Mouse (Mus musculus): ENCODE measurements at regions not wholly inside any gene's neighbourhood (a gene's known extent, or its start where the extent isn't known, plus 50 kb on each side); places are given as distances from the start of the nearest gene placed in this dataset.

DNA sequence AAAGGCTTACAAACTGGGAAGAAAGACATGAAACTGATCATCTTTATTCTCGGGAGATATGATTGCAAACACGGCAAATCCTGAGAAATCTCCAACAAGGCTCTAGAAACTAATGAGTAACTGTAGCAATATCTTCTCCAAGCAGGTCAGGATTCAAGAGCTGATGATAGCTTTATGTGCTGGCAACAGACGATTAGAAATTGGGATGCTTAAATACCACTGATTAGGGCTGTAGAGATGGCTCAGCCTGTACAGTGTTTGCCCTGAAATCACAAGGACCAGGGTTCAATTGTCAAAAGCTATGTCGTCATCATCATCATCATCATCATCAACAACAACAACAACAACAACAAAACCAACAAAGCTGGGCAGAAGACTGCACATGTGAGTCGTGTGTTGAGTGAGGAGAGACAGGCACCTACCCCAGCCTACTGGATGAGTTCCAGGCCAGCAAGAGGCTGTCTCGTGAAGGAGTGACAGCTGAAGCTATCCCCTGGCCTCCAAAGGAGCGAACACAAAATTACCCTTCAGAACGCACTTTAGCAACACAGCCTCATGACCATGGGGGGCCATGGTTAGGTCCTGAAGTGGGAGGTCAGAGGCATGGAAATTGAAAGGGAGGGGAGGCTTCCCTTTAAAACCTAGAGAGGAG, 225.0 kb downstream of the Tex36 start:
- Histone ChIP-seq H3K4me1 (ENCODE audit: insufficient read depth, low read depth, low read length) (no peaks in the 10 kb centered on the region), H3K27me3 (replicated peaks; ENCODE audit: insufficient read depth, low read length) (no peaks in the 10 kb centered on the region), H3K4me2 (replicated peaks; ENCODE audit: low read depth, low read length) (no peak overlapping the region), H3K9me3 (ENCODE audit: low read length) (no peaks in the 10 kb centered on the region), H3K27ac (ENCODE audit: low read length) (no peak overlapping the region), H3K4me3 (ENCODE audit: low read depth, low read length) (no peak overlapping the region), H3K9ac (replicated peaks; ENCODE audit: low read depth) (no peak overlapping the region), H3K36me3 (ENCODE audit: insufficient read depth, low read length) (no peaks in the 10 kb centered on the region)
- no peak for DNase-seq (ENCODE audit: low spot score)
- ATAC-seq: no peak
- TF ChIP-seq CTCF (IDR thresholded peaks at IDR 0.05) (no peak), EP300 (IDR thresholded peaks at IDR 0.05) (no peak)
- WGBS: 49% methylated on average over 8 of the region's 8 CpGs

DNA sequence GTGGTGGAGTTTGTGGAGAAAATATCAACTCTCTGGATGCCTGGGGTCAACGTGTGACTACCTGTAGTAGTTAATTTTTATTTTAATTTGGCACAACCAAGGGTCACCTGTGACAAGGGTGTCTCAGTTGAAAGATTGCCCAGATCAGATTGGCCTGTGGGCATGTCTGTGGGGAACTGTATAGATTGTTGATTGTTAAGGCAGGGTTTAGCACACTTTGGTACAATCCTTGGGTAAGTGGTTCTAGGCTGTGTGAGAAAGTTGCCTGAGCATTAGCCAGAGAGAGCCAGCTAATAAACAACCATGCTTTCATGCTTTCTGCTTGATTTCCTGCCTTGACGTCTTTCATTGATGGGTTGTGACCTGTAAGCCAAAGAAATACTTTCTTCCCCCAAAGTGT, 229.3 kb downstream of the Tex36 start:
- Histone ChIP-seq H3K9me3 (ENCODE audit: low read length) (no peaks in the 10 kb centered on the region), H3K27me3 (replicated peaks; ENCODE audit: insufficient read depth, low read length) (no peaks in the 10 kb centered on the region), H3K36me3 (ENCODE audit: insufficient read depth, low read length) (no peaks in the 10 kb centered on the region), H3K9ac (replicated peaks; ENCODE audit: low read depth) (no peak overlapping the region), H3K4me3 (ENCODE audit: low read depth, low read length) (no peak overlapping the region), H3K4me2 (replicated peaks; ENCODE audit: low read depth, low read length) (no peak overlapping the region), H3K27ac (ENCODE audit: low read length) (no peak overlapping the region), H3K4me1 (ENCODE audit: insufficient read depth, low read depth, low read length) (no peaks in the 10 kb centered on the region)
- no peak for ATAC-seq
- 44% methylated on average over 2 of the region's 2 CpGs for WGBS
- TF ChIP-seq CTCF (IDR thresholded peaks at IDR 0.05) (no peak), EP300 (IDR thresholded peaks at IDR 0.05) (no peak)
- no peak for DNase-seq (ENCODE audit: low spot score)

DNA sequence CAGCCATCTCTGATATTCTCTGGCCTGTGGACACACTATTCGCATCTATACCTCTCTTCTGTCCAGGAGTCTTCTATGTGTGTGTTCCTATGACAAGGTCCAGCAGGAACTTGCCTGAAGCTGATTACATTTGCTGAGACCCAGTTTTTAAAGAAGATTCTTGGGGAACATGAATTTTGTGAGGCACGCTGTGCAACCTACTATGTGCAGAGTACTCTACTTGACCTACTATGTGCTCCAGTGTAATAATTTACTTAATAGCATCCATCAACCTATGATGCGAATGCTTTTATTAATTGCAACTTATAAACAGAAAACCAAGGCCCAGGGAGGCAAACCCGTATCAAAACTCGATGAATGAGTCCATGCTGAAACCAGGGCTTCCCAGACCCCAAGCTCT, 231.4 kb downstream of the Tex36 start:
- H3K9me3 ChIP-seq (ENCODE audit: low read length): no peaks in the 10 kb centered on the region
- no peak for DNase-seq (ENCODE audit: low spot score)
- ATAC-seq: no peak
- no peak overlapping the region for H3K9ac ChIP-seq (replicated peaks; ENCODE audit: low read depth)
- no peak overlapping the region for H3K4me2 ChIP-seq (replicated peaks; ENCODE audit: low read depth, low read length)
- no peak overlapping the region for H3K27ac ChIP-seq (ENCODE audit: low read length)
- H3K4me3 ChIP-seq (ENCODE audit: low read depth, low read length): no peak overlapping the region
- H3K4me1 ChIP-seq (ENCODE audit: insufficient read depth, low read depth, low read length): no peaks in the 10 kb centered on the region
- H3K27me3 ChIP-seq (replicated peaks; ENCODE audit: insufficient read depth, low read length): no peaks in the 10 kb centered on the region
- WGBS: 89% methylated on average over 5 of the region's 5 CpGs
- TF ChIP-seq EP300 (IDR thresholded peaks at IDR 0.05): no peak
- no peak for TF ChIP-seq CTCF (IDR thresholded peaks at IDR 0.05)
- H3K36me3 ChIP-seq (ENCODE audit: insufficient read depth, low read length): no peaks in the 10 kb centered on the region

DNA sequence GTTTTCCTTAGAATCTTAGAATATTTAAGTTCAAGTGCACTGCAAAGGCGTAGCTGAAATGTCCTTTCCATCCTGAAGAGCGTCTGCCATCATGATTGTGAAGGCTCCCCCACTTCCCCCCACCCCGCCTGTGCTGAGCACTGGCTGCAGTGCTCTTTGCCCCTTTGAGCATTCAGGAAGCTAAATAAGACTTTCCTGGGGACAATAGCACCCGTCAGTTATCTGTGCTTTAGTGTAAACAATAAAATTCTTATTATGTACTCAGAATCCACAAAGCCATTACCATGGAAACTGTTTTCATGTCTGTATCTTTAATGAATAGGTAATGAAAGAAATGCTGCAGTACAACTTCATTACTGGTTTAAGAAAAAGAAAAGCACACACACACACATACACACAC, 237.4 kb downstream of the Tex36 start:
- ATAC-seq: no peak

DNA sequence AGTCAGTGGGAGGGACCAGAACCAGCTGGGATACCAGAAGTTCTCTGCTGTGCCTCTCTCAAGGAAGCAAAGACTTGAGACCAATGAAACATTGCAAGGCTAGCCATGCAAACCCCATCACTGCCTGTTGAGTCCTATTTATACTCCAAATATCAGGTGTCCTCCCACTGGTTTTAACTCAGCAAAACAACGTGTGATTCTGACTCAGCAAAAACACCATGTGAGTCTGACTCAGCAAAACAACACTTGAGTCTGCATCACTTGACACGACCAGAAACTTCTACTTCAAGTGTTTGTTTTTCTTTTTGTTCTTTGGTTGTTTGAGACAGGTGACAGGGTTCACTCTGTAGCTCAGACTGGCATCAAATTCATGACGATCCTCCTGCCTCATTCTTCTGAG, 204.6 kb upstream of the Ctbp2 start:
- H3K4me2 ChIP-seq (replicated peaks; ENCODE audit: low read depth, low read length): no peak overlapping the region
- TF ChIP-seq EP300 (IDR thresholded peaks at IDR 0.05): no peak
- no peak for TF ChIP-seq CTCF (IDR thresholded peaks at IDR 0.05)
- no peaks in the 10 kb centered on the region for H3K36me3 ChIP-seq (ENCODE audit: insufficient read depth, low read length)
- no peak overlapping the region for H3K4me3 ChIP-seq (ENCODE audit: low read depth, low read length)
- H3K27me3 ChIP-seq (replicated peaks; ENCODE audit: insufficient read depth, low read length): no peaks in the 10 kb centered on the region
- DNase-seq (ENCODE audit: low spot score): no peak
- no peak overlapping the region for H3K27ac ChIP-seq (ENCODE audit: low read length)
- no peaks in the 10 kb centered on the region for H3K4me1 ChIP-seq (ENCODE audit: insufficient read depth, low read depth, low read length)
- no peaks in the 10 kb centered on the region for H3K9me3 ChIP-seq (ENCODE audit: low read length)
- no peak for ATAC-seq
- H3K9ac ChIP-seq (replicated peaks; ENCODE audit: low read depth): no peak overlapping the region
- 42% methylated on average over 3 of the region's 3 CpGs for WGBS

More for the DNA sequence above, 237.4 kb downstream of the Tex36 start:
- H3K4me2 ChIP-seq (replicated peaks; ENCODE audit: low read depth, low read length): no peak overlapping the region
- H3K9ac ChIP-seq (replicated peaks; ENCODE audit: low read depth): no peak overlapping the region
- DNase-seq (ENCODE audit: low spot score): no peak
- H3K36me3 ChIP-seq (ENCODE audit: insufficient read depth, low read length): no peaks in the 10 kb centered on the region
- WGBS: 13% methylated on average over 4 of the region's 4 CpGs
- no peaks in the 10 kb centered on the region for H3K4me1 ChIP-seq (ENCODE audit: insufficient read depth, low read depth, low read length)
- no peaks in the 10 kb centered on the region for H3K9me3 ChIP-seq (ENCODE audit: low read length)
- no peak overlapping the region for H3K27ac ChIP-seq (ENCODE audit: low read length)
- no peak for TF ChIP-seq CTCF (IDR thresholded peaks at IDR 0.05)
- TF ChIP-seq EP300 (IDR thresholded peaks at IDR 0.05): no peak
- no peak overlapping the region for H3K4me3 ChIP-seq (ENCODE audit: low read depth, low read length)
- no peaks in the 10 kb centered on the region for H3K27me3 ChIP-seq (replicated peaks; ENCODE audit: insufficient read depth, low read length)

DNA sequence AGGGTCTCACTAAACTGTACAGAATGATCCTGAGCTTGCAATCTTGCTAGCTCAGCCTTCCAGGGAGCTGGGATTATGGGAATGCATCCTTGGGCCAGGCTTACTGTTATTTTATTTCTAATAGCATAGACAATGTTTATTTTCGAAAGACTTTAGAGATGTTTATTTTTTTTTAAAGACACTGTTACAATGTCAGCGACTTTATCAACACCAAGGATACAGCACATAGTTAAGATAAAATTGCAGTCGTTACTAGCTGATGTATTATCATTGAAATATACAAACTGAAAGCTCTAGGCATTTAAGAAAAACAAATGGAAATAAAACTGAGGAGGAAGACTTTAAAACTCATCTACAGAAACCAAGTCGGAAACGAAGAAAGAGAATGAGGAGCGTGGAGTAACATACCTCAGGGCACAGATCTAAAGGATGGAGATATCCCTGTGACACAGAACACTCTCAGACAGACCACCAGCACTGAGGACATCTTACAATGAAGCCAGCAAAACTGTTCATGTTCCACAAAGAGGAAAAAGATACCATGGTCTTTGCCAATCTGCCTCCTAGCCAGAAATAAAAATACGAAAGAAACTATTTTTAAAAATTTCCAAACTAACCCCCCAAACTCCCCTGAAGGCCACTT, 201.5 kb upstream of the Ctbp2 start:
- Histone ChIP-seq H3K4me1 (ENCODE audit: insufficient read depth, low read depth, low read length) (no peaks in the 10 kb centered on the region), H3K9me3 (ENCODE audit: low read length) (no peaks in the 10 kb centered on the region), H3K36me3 (ENCODE audit: insufficient read depth, low read length) (no peaks in the 10 kb centered on the region), H3K4me2 (replicated peaks; ENCODE audit: low read depth, low read length) (no peak overlapping the region), H3K4me3 (ENCODE audit: low read depth, low read length) (no peak overlapping the region), H3K27me3 (replicated peaks; ENCODE audit: insufficient read depth, low read length) (no peaks in the 10 kb centered on the region), H3K27ac (ENCODE audit: low read length) (no peak overlapping the region), H3K9ac (replicated peaks; ENCODE audit: low read depth) (no peak overlapping the region)
- ATAC-seq (no peak), DNase-seq (ENCODE audit: low spot score) (no peak)
- TF ChIP-seq EP300 (IDR thresholded peaks at IDR 0.05) (no peak), CTCF (IDR thresholded peaks at IDR 0.05) (no peak)
- WGBS: 42% methylated on average over 7 of the region's 7 CpGs
